Mouse (Mus musculus) limb, embryonic 13.5 days (tissue): ENCODE data around the gene Hoxa13. TPM values are rescaled to one million over a fixed set of nuclear protein-coding genes. Genes with fewer than 3 reads are reported as not detected.
A peak's percentile ranks its signal among the peaks of the same experiment; 100 is the strongest.

Source experiments
- ATAC-seq: fragments of 200-750 bp; cut with Nextera tagmentation; 2 replicates; pipeline ENCODE4 v1.8.0; 2017; ENCODE audit warnings: low read depth, moderate number of reproducible peaks, moderate TSS enrichment; ENCODE audit not compliant: low FRiP score
- H3K27ac ChIP-seq: fragments of 300-500 bp; sonication (generic); 2 replicates; pipeline ENCODE4 v1.5.1; 2015; ENCODE audit warnings: inconsistent platforms, mild to moderate bottlenecking, moderate library complexity
- H3K27me3 ChIP-seq: fragments of 300-500 bp; sonication (generic); 2 replicates; pipeline ENCODE4 v1.6.1; 2015; ENCODE audit warnings: mild to moderate bottlenecking, inconsistent platforms
- H3K36me3 ChIP-seq: fragments of 300-500 bp; sonication (generic); 2 replicates; pipeline ENCODE4 v1.6.1; 2015; ENCODE audit warnings: inconsistent platforms, mild to moderate bottlenecking, moderate library complexity
- H3K4me1 ChIP-seq: fragments of 300-500 bp; sonication (generic); 2 replicates; pipeline ENCODE4 v1.6.1; 2015; ENCODE audit warnings: inconsistent platforms
- H3K4me2 ChIP-seq: fragments of 300-500 bp; sonication (generic); replicated peaks from 2 replicates; pipeline ENCODE4 v1.6.1; 2015; ENCODE audit warnings: inconsistent platforms, mild to moderate bottlenecking, moderate library complexity
- H3K4me3 ChIP-seq: fragments of 300-500 bp; sonication (generic); 2 replicates; pipeline ENCODE4 v1.5.1; 2015; ENCODE audit warnings: moderate library complexity, mild to moderate bottlenecking, inconsistent platforms
- H3K9ac ChIP-seq: fragments of 300-500 bp; sonication (generic); 2 replicates; pipeline ENCODE4 v1.6.1; 2015; ENCODE audit warnings: mild to moderate bottlenecking, inconsistent platforms
- H3K9me3 ChIP-seq: fragments of 300-500 bp; sonication (generic); 2 replicates; pipeline ENCODE4 v1.6.1; 2016; ENCODE audit warnings: inconsistent platforms
- WGBS: fragments of 180-500 bp; shearing (Covaris S2); methylation state at CpG from one replicate; pipeline ENCODE4 v1.1.7; 2015; 5-methylcytosine and 5-hydroxymethylcytosine counted together
- microRNA counts: library from miRNA; unstranded; fragments of <30 nt; microRNA quantifications from one replicate; lab custom pipeline; 2016
- microRNA-seq: library from miRNA; unstranded; fragments of <30 nt; microRNA quantifications from one replicate; pipeline ENCODE4, GENCODE M21; 2016
- polyA plus RNA-seq: library from polyadenylated mRNA; unstranded; fragments of >200 nt; fragmentation: Nextera tagmentation; extraction: Ambion mirVana; gene quantifications from 2 replicates; pipeline ENCODE4 v1.2.1, GENCODE M21; 2015

Gene Hoxa13
- polyA plus RNA-seq, 1 experiment from 2014 or later: 24.5 TPM

DNA sequence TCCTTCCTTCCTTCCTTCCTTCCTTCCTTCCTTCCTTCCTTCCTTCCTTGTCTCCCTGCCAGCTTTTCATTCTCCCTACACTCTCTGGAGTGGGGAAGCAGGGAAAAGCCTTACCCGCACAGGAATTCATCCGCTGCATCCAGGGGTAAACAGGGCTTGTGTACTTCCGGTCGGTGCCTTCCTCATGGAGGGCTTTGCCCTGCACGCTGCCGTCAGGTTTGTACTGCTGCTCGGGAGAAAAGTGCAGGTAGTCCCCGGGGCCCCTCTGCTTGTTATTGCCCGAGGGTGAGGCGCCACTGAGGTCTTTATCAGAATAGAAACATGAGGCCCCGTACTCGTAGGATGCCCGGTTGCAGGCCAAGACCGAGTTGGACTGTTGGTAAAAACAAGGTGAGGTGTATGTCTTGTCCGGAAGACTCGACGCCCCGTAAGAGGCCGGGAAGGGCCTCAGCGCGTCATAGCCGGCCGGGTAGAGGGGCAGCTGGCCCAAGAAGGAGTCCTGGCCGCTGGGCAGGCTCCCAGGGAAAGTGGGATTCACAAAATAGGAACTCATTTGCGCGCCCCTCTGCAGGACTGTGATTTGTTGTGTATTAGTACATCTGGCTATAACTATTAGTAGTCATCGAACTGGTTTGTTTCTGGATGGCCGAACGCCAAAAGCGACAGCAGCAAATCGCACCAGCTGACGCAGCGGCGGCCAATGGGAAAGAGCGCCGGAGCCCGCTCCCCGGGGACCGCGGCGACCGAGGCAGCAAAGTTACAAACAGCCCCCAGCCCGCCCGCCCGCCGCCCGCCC is 52.4 kb downstream of the Hoxa13 start, which contains the start of gene Hoxa6:
Gene Hoxa6, minus strand, starts transcription at position 651 of the 796 bp plus-strand sequence.
- Histone ChIP-seq H3K9ac (peak within 1 kb of the TSS; percentile 63), H3K4me1 (peaks cover 83% of the 10 kb centered on the region), H3K36me3 (peaks cover 23% of the 10 kb centered on the region), H3K4me2 (peak within 1 kb of the TSS; percentile 90), H3K27me3 (peaks cover 39% of the 10 kb centered on the region), H3K27ac (peak within 1 kb of the TSS; percentile 22; the same call in 1 of the 2 replicates), H3K4me3 (peak within 1 kb of the TSS; percentile 78), H3K9me3 (no peaks in the 10 kb centered on the region)
- 3% methylated on average over 47 of the region's 47 CpGs for WGBS
- no peak for ATAC-seq

MicroRNAs encoded within 50 kb of the gene (microRNA counts, 519-probe panel; counts per million panel counts)
- 5,296 counts per million, percentile 95 among the panel's probes with 10 or more counts for microRNA mmu-miR-196b (lab: Ali Mortazavi, UCI)

Small RNA genes lying within 50 kb of the gene (microRNA-seq; reads per million reads assigned to microRNA genes)
- 74,093 reads per million, percentile 99 among the genes with 10 or more reads in this experiment for gene Mir196b

Other genes with a start within 250 kb of the Hoxa13 start
- gene Skap2, start 248.3 kb downstream of the Hoxa13 start, polyA plus RNA-seq: 14.2 and 14.8 TPM in 2 replicates
- gene Hoxa1, start 102.6 kb downstream of the Hoxa13 start, polyA plus RNA-seq: 1.1 and 1.5 TPM in 2 replicates
- gene Hoxa2, start 96.0 kb downstream of the Hoxa13 start, polyA plus RNA-seq: 1.5 and 2.5 TPM in 2 replicates
- gene 5730596B20Rik, start 83.4 kb downstream of the Hoxa13 start, polyA plus RNA-seq: 0.66 and 0.71 TPM in 2 replicates
- gene Hoxa4, start 69.1 kb downstream of the Hoxa13 start, polyA plus RNA-seq: 0.52 and 0.96 TPM in 2 replicates
- gene Hoxa5, start 56.3 kb downstream of the Hoxa13 start, polyA plus RNA-seq: 4.8 and 5.3 TPM in 2 replicates
- 0.97 and 1.2 TPM in 2 replicates for gene Hoxa6, start 52.2 kb downstream of the Hoxa13 start, polyA plus RNA-seq
- gene Hoxa3, start 47.5 kb downstream of the Hoxa13 start, polyA plus RNA-seq: 5.9 and 6.3 TPM in 2 replicates
- 0.29 TPM in 1 of 2 replicates, not detected in the other for gene Gm28308, start 47.5 kb downstream of the Hoxa13 start, polyA plus RNA-seq
- 11.8 and 13.1 TPM in 2 replicates for gene Hoxa7, start 39.0 kb downstream of the Hoxa13 start, polyA plus RNA-seq
- 58.3 and 63.5 TPM in 2 replicates for gene Hoxa9, start 29.8 kb downstream of the Hoxa13 start, polyA plus RNA-seq
- 191 and 207 TPM in 2 replicates for gene Hoxa10, start 20.0 kb downstream of the Hoxa13 start, polyA plus RNA-seq
- gene Hoxa11, start 15.1 kb downstream of the Hoxa13 start, polyA plus RNA-seq: 44.5 and 55.0 TPM in 2 replicates
- 0.89 and 1.4 TPM in 2 replicates for gene Evx1, start 52.6 kb upstream of the Hoxa13 start, polyA plus RNA-seq